Mouse (Mus musculus): ENCODE results near the gene Tgif1. TPM values are rescaled to one million over a fixed set of nuclear protein-coding genes. Genes with fewer than 3 reads are reported as not detected.
"Not testable (repeated sequence)": the region's sequence is repeated elsewhere in the genome, so short reads cannot be mapped to it uniquely, and the experiment has no call there.

Gene Tgif1
- polyA plus RNA-seq, 1 experiment = 75.2 TPM

GRCm38 (mm10) chr17:70831591-70831990, 21.8 kb downstream of the Tgif1 start:
- H3K27me3 ChIP-seq (ENCODE audit: control insufficient read depth, insufficient read depth, insufficient read length) = no peaks in the 10 kb centered on the region
- TF ChIP-seq CEBPB (IDR thresholded peaks at IDR 0.05; ENCODE audit: insufficient read depth, poor library complexity, severe bottlenecking) (no peak), REST (IDR thresholded peaks at IDR 0.05; ENCODE audit: insufficient read depth, insufficient read length) (no peak), USF1 (IDR thresholded peaks at IDR 0.05; ENCODE audit: low read depth) (no peak), MYOD1 (IDR thresholded peaks at IDR 0.05; ENCODE audit: control insufficient read depth in 1 of 3, insufficient read length in 2 of 3, low read depth in 2 of 3) (no peak), POLR2AphosphoS2 (IDR thresholded peaks at IDR 0.05; ENCODE audit: insufficient read length, low read depth) (no peak), MYOG (IDR thresholded peaks at IDR 0.05; ENCODE audit: control insufficient read depth in 1 of 3, insufficient read depth in 1 of 3, insufficient read length in 2 of 3, low read depth in 2 of 3) (no peak), POLR2A (IDR thresholded peaks at IDR 0.05; ENCODE audit: insufficient read length, low read depth) (no peak), TCF12 (IDR thresholded peaks at IDR 0.05; ENCODE audit: insufficient read depth, poor library complexity, severe bottlenecking) (no peak), E2F4 (IDR thresholded peaks at IDR 0.05; ENCODE audit: insufficient read depth) (no peak)
- no peaks in the 10 kb centered on the region for H3K79me2 ChIP-seq (ENCODE audit: control insufficient read depth, insufficient read depth)
- H3ac ChIP-seq (ENCODE audit: control insufficient read depth, insufficient read length) = no peak overlapping the region
- no peak overlapping the region for H3K4me3 ChIP-seq
- no peak overlapping the region for H3K4me2 ChIP-seq (ENCODE audit: low read depth)
- peaks cover 12% of the 10 kb centered on the region for H3K36me3 ChIP-seq (ENCODE audit: control insufficient read depth, insufficient read depth)

DNA sequence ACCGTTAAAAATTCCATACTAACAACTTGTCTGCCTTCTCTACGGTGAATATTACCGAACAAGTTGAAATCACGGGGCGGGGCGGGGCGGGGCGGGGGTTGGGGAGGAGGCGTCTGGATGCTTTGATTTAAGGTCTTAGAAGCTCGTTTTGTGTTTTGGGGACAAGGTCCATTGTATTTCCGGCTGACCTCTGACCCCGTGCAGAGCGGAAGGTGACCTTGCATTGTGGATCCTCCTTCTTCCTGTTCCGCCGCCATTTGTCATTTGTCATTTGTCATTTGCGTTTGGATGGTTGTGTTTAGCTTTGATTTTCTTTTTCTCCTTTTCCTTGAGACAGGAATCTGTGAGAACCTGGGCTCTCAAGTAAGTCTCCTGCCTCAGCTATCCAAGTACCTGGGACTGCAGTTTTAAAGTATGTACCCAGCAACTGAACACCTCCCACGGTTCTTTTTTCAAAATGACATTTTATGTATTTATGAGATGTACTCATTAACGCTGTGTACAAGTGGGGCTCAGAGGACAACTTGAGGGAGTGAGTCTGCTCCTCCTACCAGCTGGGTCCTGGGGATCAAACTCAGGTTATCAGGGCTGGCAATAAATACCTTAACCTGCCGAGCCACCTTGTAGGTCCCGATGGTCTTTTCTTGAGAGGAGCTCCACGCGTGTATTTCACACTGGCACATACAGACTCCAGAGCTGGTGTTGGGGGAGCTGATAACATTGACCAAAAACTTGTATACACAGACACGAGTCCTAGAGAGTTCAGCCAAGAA, 23.2 kb downstream of the Tgif1 start:
- no peak overlapping the region for H3K4me2 ChIP-seq (ENCODE audit: low read depth)
- H3K79me2 ChIP-seq (ENCODE audit: control insufficient read depth, insufficient read depth) = no peaks in the 10 kb centered on the region
- H3K36me3 ChIP-seq (ENCODE audit: control insufficient read depth, insufficient read depth) = peaks cover 2% of the 10 kb centered on the region
- no peak for TF ChIP-seq POLR2AphosphoS2 (IDR thresholded peaks at IDR 0.05; ENCODE audit: insufficient read length, low read depth)
- no peak for TF ChIP-seq REST (IDR thresholded peaks at IDR 0.05; ENCODE audit: insufficient read depth, insufficient read length)
- TF ChIP-seq MYOG (IDR thresholded peaks at IDR 0.05; ENCODE audit: control insufficient read depth in 1 of 3, insufficient read depth in 1 of 3, insufficient read length in 2 of 3, low read depth in 2 of 3) = no peak
- TF ChIP-seq POLR2A (IDR thresholded peaks at IDR 0.05; ENCODE audit: insufficient read length, low read depth) = no peak
- TF ChIP-seq TCF12 (IDR thresholded peaks at IDR 0.05; ENCODE audit: insufficient read depth, poor library complexity, severe bottlenecking) = no peak
- no peak for TF ChIP-seq E2F4 (IDR thresholded peaks at IDR 0.05; ENCODE audit: insufficient read depth)
- TF ChIP-seq MYOD1 (IDR thresholded peaks at IDR 0.05; ENCODE audit: control insufficient read depth in 1 of 3, insufficient read length in 2 of 3, low read depth in 2 of 3) = no peak
- no peak overlapping the region for H3K4me3 ChIP-seq
- H3ac ChIP-seq (ENCODE audit: control insufficient read depth, insufficient read length) = no peak overlapping the region
- H3K27me3 ChIP-seq (ENCODE audit: control insufficient read depth, insufficient read depth, insufficient read length) = no peaks in the 10 kb centered on the region

- no peak overlapping the region for H3K4me2 ChIP-seq (ENCODE audit: low read depth)
- H3ac ChIP-seq (ENCODE audit: control insufficient read depth, insufficient read length) = no peak overlapping the region
- H3K36me3 ChIP-seq (ENCODE audit: control insufficient read depth, insufficient read depth) = no peaks in the 10 kb centered on the region
- TF ChIP-seq POLR2AphosphoS2 (IDR thresholded peaks at IDR 0.05; ENCODE audit: insufficient read length, low read depth) = no peak
- TF ChIP-seq E2F4 (IDR thresholded peaks at IDR 0.05; ENCODE audit: insufficient read depth) = no peak
- no peak for TF ChIP-seq TCF3 (IDR thresholded peaks at IDR 0.05; ENCODE audit: insufficient read length, low read depth)
- TF ChIP-seq SRF (IDR thresholded peaks at IDR 0.05; ENCODE audit: control insufficient read depth, insufficient read length, low read depth) = no peak
- no peaks in the 10 kb centered on the region for H3K27me3 ChIP-seq (ENCODE audit: control insufficient read depth, insufficient read depth, insufficient read length)
- no peaks in the 10 kb centered on the region for H3K79me2 ChIP-seq (ENCODE audit: control insufficient read depth, insufficient read depth)
- H3K4me3 ChIP-seq = no peak overlapping the region
These were observed 24.1 kb downstream of the Tgif1 start for GRCm38 (mm10) chr17:70829217-70829616.

- H3K27me3 ChIP-seq (ENCODE audit: control insufficient read depth, insufficient read depth, insufficient read length) = no peaks in the 10 kb centered on the region
- H3K79me2 ChIP-seq (ENCODE audit: control insufficient read depth, insufficient read depth) = no peaks in the 10 kb centered on the region
- no peaks in the 10 kb centered on the region for H3K36me3 ChIP-seq (ENCODE audit: control insufficient read depth, insufficient read depth)
- no peak overlapping the region for H3ac ChIP-seq (ENCODE audit: control insufficient read depth, insufficient read length)
- H3K4me2 ChIP-seq (ENCODE audit: low read depth) = no peak overlapping the region
- TF ChIP-seq CEBPB (IDR thresholded peaks at IDR 0.05; ENCODE audit: insufficient read depth, poor library complexity, severe bottlenecking) (no peak), USF1 (IDR thresholded peaks at IDR 0.05; ENCODE audit: low read depth) (no peak), POLR2A (IDR thresholded peaks at IDR 0.05; ENCODE audit: insufficient read length, low read depth) (no peak), MYOG (IDR thresholded peaks at IDR 0.05; ENCODE audit: control insufficient read depth in 1 of 3, insufficient read depth in 1 of 3, insufficient read length in 2 of 3, low read depth in 2 of 3) (no peak), MYOD1 (IDR thresholded peaks at IDR 0.05; ENCODE audit: control insufficient read depth in 1 of 3, insufficient read length in 2 of 3, low read depth in 2 of 3) (no peak), REST (IDR thresholded peaks at IDR 0.05; ENCODE audit: insufficient read depth, insufficient read length) (no peak)
- no peak overlapping the region for H3K4me3 ChIP-seq
These were observed 24.8 kb downstream of the Tgif1 start for GRCm38 (mm10) chr17:70828569-70828968.

GRCm38 (mm10) chr17:70828180-70828528, 25.2 kb downstream of the Tgif1 start:
- H3K4me3 ChIP-seq = no peak overlapping the region
- H3ac ChIP-seq (ENCODE audit: control insufficient read depth, insufficient read length) = no peak overlapping the region
- TF ChIP-seq MAX (IDR thresholded peaks at IDR 0.05; ENCODE audit: low read depth) (no peak), POLR2A (IDR thresholded peaks at IDR 0.05; ENCODE audit: insufficient read length, low read depth) (no peak), E2F4 (IDR thresholded peaks at IDR 0.05; ENCODE audit: insufficient read depth) (no peak), TCF12 (IDR thresholded peaks at IDR 0.05; ENCODE audit: insufficient read depth, poor library complexity, severe bottlenecking) (no peak), MYOD1 (IDR thresholded peaks at IDR 0.05; ENCODE audit: control insufficient read depth in 1 of 3, insufficient read length in 2 of 3, low read depth in 2 of 3) (no peak), POLR2AphosphoS2 (IDR thresholded peaks at IDR 0.05; ENCODE audit: insufficient read length, low read depth) (no peak)

GRCm38 (mm10) chr17:70827463-70828179, 25.7 kb downstream of the Tgif1 start:
- H3ac ChIP-seq (ENCODE audit: control insufficient read depth, insufficient read length); H3K4me2 ChIP-seq (ENCODE audit: low read depth); H3K27me3 ChIP-seq (ENCODE audit: control insufficient read depth, insufficient read depth, insufficient read length); H3K36me3 ChIP-seq (ENCODE audit: control insufficient read depth, insufficient read depth); H3K4me3 ChIP-seq; H3K79me2 ChIP-seq (ENCODE audit: control insufficient read depth, insufficient read depth): not testable (repeated sequence)

More at GRCm38 (mm10) chr17:70828180-70828528, 25.2 kb downstream of the Tgif1 start:
- Histone ChIP-seq H3K79me2 (ENCODE audit: control insufficient read depth, insufficient read depth) (no peaks in the 10 kb centered on the region), H3K36me3 (ENCODE audit: control insufficient read depth, insufficient read depth) (no peaks in the 10 kb centered on the region), H3K27me3 (ENCODE audit: control insufficient read depth, insufficient read depth, insufficient read length) (no peaks in the 10 kb centered on the region), H3K4me2 (ENCODE audit: low read depth) (no peak overlapping the region)
